Mouse (Mus musculus): ENCODE results near the gene Cbx5.

DNA sequence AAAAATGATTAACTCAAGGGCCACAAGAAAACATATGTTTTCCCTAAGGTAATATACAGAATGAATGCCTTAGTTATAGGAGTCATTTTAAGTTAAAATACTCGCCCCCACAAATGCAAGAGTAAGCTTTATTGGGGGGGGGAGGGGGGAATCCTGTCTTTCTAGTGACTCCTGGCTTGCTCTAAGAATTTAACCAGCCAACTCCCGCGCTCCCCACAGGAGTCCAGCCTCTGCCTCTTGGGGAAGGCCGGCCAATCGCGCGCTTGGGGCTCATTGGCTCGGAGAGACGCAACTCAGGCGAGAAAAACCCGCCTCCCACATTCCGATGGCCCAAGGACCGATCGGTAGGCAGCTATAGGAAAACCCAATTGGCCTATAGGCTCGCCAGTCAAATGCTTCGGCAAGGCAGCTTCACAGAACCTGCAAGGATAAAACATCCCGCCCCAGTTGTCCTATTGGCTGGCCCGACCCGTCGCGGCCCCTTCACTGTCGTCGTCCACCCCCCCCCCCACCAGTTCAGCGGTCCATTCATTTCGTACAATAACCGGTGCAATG, 409 bp downstream of the Cbx5 start:
- TF ChIP-seq CTCF (IDR thresholded peaks at IDR 0.05; ENCODE audit: control insufficient read depth, insufficient read depth, insufficient replicate concordance, low read depth, low read length), result no peak
- no peak for TF ChIP-seq POLR2A (IDR thresholded peaks at IDR 0.05; ENCODE audit: control insufficient read depth, low read depth, low read length)

All from testis, adult 2 months (tissue).